Mouse (Mus musculus): ENCODE results near the gene Kcns1. TPM values are rescaled to one million over a fixed set of nuclear protein-coding genes. Genes with fewer than 3 reads are reported as not detected.

The Kcns1 gene
- polyA plus RNA-seq, 1 experiment from 2014 or later = not detected

GRCm38 (mm10) chr2:164126533-164126955, 44.4 kb downstream of the Kcns1 start:
- in situ Hi-C loops (cut with MboI; ENCODE audit: low pct_unique_long_range_greater_than_20kb) = no loop called here
- H3K27me3 ChIP-seq = no peaks in the 10 kb centered on the region
- ChIA-PET CTCF (interaction anchor here (0.7 to 3.6 kb wide), 14 partner anchors 9 to 268 kb away, joined by 3 to 21 read pairs (median 4); partner anchors contain the start of gene Slpi), POLR2A (no interaction called here)
- DNase-seq (ENCODE audit: low read depth, low spot score) = peak; percentile 83
- peak; percentile 92 for ATAC-seq
- TF ChIP-seq CTCF (IDR thresholded peaks at IDR 0.05) = peak; percentile 86

DNA sequence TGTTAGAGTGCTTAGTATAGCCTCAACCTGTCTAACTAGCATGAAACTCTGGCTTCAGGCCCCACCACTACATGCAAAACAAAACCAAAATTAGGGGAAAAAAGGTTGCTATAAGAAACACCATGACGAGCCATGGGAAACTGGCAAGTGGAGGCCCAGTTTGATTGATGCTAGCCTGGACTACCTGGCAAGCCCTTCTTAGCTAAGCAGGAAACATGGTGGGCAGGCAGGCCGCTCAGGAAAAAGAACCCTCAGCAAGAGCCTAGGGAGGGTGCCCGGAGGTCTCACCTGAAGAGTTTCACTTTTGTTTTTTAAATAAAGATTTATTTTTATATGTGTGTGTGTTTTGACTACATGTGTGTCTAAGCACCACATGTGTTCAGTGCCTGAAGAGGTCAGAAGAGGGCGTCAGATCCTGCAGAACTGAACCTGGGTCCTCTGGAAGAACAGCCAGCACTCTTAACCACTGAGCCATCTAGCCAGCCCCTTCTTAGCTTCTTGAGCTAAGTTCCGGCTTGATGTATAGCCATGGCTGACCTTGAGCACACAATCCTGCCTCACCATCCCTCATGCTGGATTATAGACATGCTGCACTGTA, 47.6 kb downstream of the Kcns1 start:
- POLR2A ChIA-PET = no interaction called here
- ATAC-seq (no peak), DNase-seq (ENCODE audit: low read depth, low spot score) (no peak)
- in situ Hi-C loops (cut with MboI; ENCODE audit: low pct_unique_long_range_greater_than_20kb) = loop anchor here (25.0 kb wide), 1 partner anchor 414 kb away; no protein-coding TSS in a partner anchor
- no peak for TF ChIP-seq CTCF (IDR thresholded peaks at IDR 0.05)
- CTCF ChIA-PET = interaction anchor here (1.1 to 3.6 kb wide), 4 partner anchors 10 to 264 kb away, joined by 3 to 12 read pairs (median 4); no protein-coding TSS in a partner anchor
- H3K27me3 ChIP-seq = no peaks in the 10 kb centered on the region

- in situ Hi-C loops (cut with MboI; ENCODE audit: low pct_unique_long_range_greater_than_20kb) = loop anchor here (25.0 kb wide), 1 partner anchor 418 kb away; no protein-coding TSS in a partner anchor
- DNase-seq (ENCODE audit: low read depth, low spot score) (no peak), ATAC-seq (no peak)
- CTCF ChIA-PET = interaction anchor here (1.6 kb wide), 1 partner anchor 56 kb away, joined by 3 read pairs; no protein-coding TSS in a partner anchor
- POLR2A ChIA-PET = no interaction called here
- no peak for TF ChIP-seq CTCF (IDR thresholded peaks at IDR 0.05)
- no peaks in the 10 kb centered on the region for H3K27me3 ChIP-seq
Measured at GRCm38 (mm10) chr2:164119503-164119902, 51.4 kb downstream of the Kcns1 start.

- no peak for ATAC-seq
- ChIA-PET POLR2A (no interaction called here), CTCF (interaction anchor here (1.2 kb wide), 1 partner anchor 11 kb away, joined by 4 read pairs; no protein-coding TSS in a partner anchor)
- in situ Hi-C loops (cut with MboI; ENCODE audit: low pct_unique_long_range_greater_than_20kb) = loop anchor here (25.0 kb wide), 1 partner anchor 422 kb away; no protein-coding TSS in a partner anchor
- no peak for TF ChIP-seq CTCF (IDR thresholded peaks at IDR 0.05)
- DNase-seq (ENCODE audit: low read depth, low spot score) = no peak
- H3K27me3 ChIP-seq = no peaks in the 10 kb centered on the region
Measured at GRCm38 (mm10) chr2:164115531-164115930, 55.4 kb downstream of the Kcns1 start.

- no peak for ATAC-seq
- no peak for DNase-seq (ENCODE audit: low read depth, low spot score)
- POLR2A ChIA-PET = no interaction called here
- CTCF ChIA-PET = interaction anchor here (1.0 to 1.2 kb wide), 2 partner anchors 13 to 275 kb away, joined by 3 to 4 read pairs; partner anchors contain the start of gene Slpi
- in situ Hi-C loops (cut with MboI; ENCODE audit: low pct_unique_long_range_greater_than_20kb) = loop anchor here (25.0 kb wide), 1 partner anchor 423 kb away; no protein-coding TSS in a partner anchor
- no peaks in the 10 kb centered on the region for H3K27me3 ChIP-seq
- no peak for TF ChIP-seq CTCF (IDR thresholded peaks at IDR 0.05)
Measured at GRCm38 (mm10) chr2:164114051-164114450, 56.9 kb downstream of the Kcns1 start.

Other genes starting within 250 kb of the Kcns1 start
- gene Ywhab, start 176.2 kb downstream of the Kcns1 start, polyA plus RNA-seq (2021) = 219 TPM
- gene Pabpc1l, start 145.7 kb downstream of the Kcns1 start, polyA plus RNA-seq (2021) = 0.60 TPM
- gene Stk4, start 100.8 kb downstream of the Kcns1 start, polyA plus RNA-seq (2021) = 28.8 TPM
- gene Tomm34, start 99.9 kb downstream of the Kcns1 start, polyA plus RNA-seq (2021) = 58.3 TPM
- 0.05 TPM for gene Wfdc5, start 11.6 kb upstream of the Kcns1 start, polyA plus RNA-seq (2021)
- gene Wfdc12, start 19.5 kb upstream of the Kcns1 start, polyA plus RNA-seq (2021) = not detected
- gene Wfdc15a, start 29.0 kb upstream of the Kcns1 start, polyA plus RNA-seq (2021) = not detected
- gene Wfdc15b, start 50.5 kb upstream of the Kcns1 start, polyA plus RNA-seq (2021) = not detected
- not detected for gene Svs2, start 67.4 kb upstream of the Kcns1 start, polyA plus RNA-seq (2021)
- not detected for gene Svs3b, start 85.5 kb upstream of the Kcns1 start, polyA plus RNA-seq (2021)
- gene Svs4, start 107.3 kb upstream of the Kcns1 start, polyA plus RNA-seq (2021) = not detected
- not detected for gene Svs3a, start 118.2 kb upstream of the Kcns1 start, polyA plus RNA-seq (2021)
- gene Svs6, start 145.6 kb upstream of the Kcns1 start, polyA plus RNA-seq (2021) = not detected
- gene Svs5, start 161.6 kb upstream of the Kcns1 start, polyA plus RNA-seq (2021) = not detected
- 149 TPM for gene Slpi, start 218.0 kb upstream of the Kcns1 start, polyA plus RNA-seq (2021)
- 0.06 TPM for gene Rbpjl, start 232.0 kb upstream of the Kcns1 start, polyA plus RNA-seq (2021)
- 0.10 TPM for gene Matn4, start 234.0 kb upstream of the Kcns1 start, polyA plus RNA-seq (2021)

Measured in Patski (cell line).